Mouse (Mus musculus) regulatory T cell (primary cell): ENCODE results near the gene Lsm7.

ENCODE experiments used
- in situ Hi-C: fragments of 300-600 bp; cut with MboI, MseI; formaldehyde crosslinking; loops from one replicate; pipeline ENCODE4 v1.15.1; 2025; ENCODE audit warnings: high pct_unique_total_duplicates

Lsm7 gene

GRCm38 (mm10) chr10:80814800-80815199, 40.2 kb downstream of the Lsm7 start:
- in situ Hi-C loops, result loop anchor here (5.0 kb wide), 2 partner anchors 63 to 183 kb away; no protein-coding TSS in a partner anchor

GRCm38 (mm10) chr10:80813366-80813765, 41.6 kb downstream of the Lsm7 start, which contains the start of gene Jsrp1:
Gene Jsrp1 (minus strand): TSS chr10:80813498.
- in situ Hi-C loops, result loop anchor here (5.0 kb wide), 2 partner anchors 64 to 184 kb away; no protein-coding TSS in a partner anchor

GRCm38 (mm10) chr10:80812391-80813041, 42.5 kb downstream of the Lsm7 start:
- in situ Hi-C loops, result loop anchor here (5.0 kb wide), 2 partner anchors 65 to 185 kb away; no protein-coding TSS in a partner anchor

GRCm38 (mm10) chr10:80810084-80810483, 44.9 kb downstream of the Lsm7 start:
- in situ Hi-C loops, result loop anchor here (5.0 kb wide), 2 partner anchors 67 to 187 kb away; no protein-coding TSS in a partner anchor

GRCm38 (mm10) chr10:80808985-80809632, 45.9 kb downstream of the Lsm7 start:
- in situ Hi-C loops, result no loop called here

GRCm38 (mm10) chr10:80808099-80808984, 46.7 kb downstream of the Lsm7 start:
- in situ Hi-C loops, result no loop called here

GRCm38 (mm10) chr10:80807057-80807627, 47.9 kb downstream of the Lsm7 start:
- in situ Hi-C loops, result no loop called here

GRCm38 (mm10) chr10:80806341-80807056, 48.5 kb downstream of the Lsm7 start:
- in situ Hi-C loops, result no loop called here

- in situ Hi-C loops, result no loop called here
These were observed 49.1 kb downstream of the Lsm7 start for GRCm38 (mm10) chr10:80805925-80806324.

- in situ Hi-C loops, result no loop called here
These were observed 49.7 kb downstream of the Lsm7 start for GRCm38 (mm10) chr10:80805322-80805721.

- in situ Hi-C loops, result no loop called here
These were observed 50.1 kb downstream of the Lsm7 start, which contains the start of gene Amh for GRCm38 (mm10) chr10:80804916-80805315. Gene Amh (plus strand): TSS chr10:80805243.

- in situ Hi-C loops, result no loop called here
These were observed 50.7 kb downstream of the Lsm7 start for GRCm38 (mm10) chr10:80804340-80804739.

- in situ Hi-C loops, result no loop called here
These were observed 52.0 kb downstream of the Lsm7 start for GRCm38 (mm10) chr10:80802996-80803395.
